Mouse (Mus musculus): ENCODE data around the gene Zbtb17. TPM values are rescaled to one million over a fixed set of nuclear protein-coding genes. Genes with fewer than 3 reads are reported as not detected.

The Zbtb17 gene
- total RNA-seq, 1 experiment from 2014 or later, result 19.6 TPM

DNA sequence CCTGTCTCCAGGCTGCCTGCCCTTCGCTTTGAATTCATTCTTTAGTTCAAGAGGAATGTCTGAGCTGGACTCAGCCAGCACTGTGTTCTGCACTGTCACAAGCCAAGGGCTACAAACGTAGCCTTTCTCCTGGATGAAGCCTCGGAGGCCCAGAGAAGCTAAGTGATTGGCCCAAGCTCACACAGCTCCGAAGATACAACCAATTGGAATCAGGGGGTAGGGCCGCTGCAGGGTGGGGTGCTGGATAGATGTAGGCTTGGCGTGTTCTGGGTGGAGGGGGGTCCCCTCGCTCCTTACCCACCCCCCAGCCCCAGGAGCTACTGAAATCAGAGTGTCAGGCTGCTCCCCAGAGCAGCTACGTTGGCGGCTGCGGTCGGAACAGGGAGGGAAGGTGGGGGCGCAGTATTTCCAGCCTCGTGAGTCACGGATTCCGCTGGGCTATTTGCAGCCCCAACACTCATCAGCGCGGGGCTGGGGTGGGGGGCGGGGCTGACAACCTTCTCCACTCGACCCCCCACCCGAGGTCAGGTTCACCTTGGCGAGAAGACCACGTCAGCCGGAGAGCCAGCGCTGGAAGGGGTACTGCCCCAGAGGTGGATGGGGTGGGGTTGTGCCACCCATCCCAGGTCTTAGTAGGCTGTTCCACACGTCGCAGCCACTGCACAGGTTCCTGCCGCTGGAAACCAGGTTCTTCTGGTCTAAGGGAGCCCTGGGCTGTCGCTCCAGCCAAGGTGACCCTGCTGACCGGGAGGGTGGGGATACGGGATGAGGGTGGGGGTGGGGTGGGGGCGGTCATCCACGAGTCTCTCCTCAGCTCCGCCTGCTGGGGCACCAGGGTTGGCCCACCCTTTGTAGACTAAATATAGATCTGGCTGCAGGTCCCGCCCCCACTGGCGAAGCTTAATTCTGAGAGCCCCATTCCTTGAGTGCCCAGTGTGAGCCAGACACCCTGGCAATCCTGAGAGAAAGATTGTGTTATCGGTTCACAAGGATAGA is 18.7 kb upstream of the Zbtb17 start:
- DNase-seq, result peak; percentile 43

DNA sequence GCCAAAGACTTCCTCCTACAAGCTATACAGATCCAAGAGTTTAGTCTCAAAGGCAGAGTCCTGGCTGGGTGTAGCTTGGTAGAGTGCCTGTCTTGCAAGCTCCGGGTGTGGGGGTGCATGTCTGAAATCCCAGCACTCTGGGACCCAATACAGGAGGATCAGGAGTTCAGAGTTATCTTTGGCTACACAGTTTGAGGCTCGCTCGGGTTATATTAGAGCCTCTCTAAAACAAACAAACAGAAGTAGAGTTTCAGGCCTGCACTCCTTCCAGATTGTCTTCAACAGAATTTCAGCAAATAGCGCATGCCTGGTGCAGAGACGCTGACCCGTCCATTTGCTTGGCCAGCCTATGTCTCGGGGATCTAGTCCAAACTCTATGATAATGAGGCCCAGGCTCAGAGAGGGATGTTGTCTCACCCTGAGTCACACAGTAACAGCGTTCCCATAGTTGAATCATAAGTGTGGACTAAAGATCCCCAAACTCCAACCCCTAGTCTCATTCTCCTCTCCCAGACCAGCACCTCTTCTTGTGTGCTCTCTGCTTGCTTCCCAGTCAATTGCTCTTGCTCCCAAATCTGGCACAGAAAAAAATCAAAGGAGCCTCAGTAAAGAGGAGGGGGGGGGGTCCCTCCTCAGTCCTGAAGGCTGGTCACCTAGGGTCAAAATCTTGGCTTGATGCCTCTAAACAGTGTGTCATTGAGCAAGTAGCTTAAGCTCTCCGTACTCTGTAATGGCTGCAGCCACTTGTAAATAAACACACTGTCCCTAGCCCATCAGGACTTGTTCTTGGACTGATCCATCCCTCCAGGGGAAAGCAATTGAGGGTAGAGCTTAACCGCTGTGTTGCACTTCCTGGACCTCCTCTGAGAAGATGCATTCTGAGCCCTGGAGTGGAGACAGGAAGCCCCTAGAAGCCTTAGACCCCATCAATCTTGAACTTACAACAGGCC is 17.4 kb upstream of the Zbtb17 start:
- DNase-seq, result no peak

DNA sequence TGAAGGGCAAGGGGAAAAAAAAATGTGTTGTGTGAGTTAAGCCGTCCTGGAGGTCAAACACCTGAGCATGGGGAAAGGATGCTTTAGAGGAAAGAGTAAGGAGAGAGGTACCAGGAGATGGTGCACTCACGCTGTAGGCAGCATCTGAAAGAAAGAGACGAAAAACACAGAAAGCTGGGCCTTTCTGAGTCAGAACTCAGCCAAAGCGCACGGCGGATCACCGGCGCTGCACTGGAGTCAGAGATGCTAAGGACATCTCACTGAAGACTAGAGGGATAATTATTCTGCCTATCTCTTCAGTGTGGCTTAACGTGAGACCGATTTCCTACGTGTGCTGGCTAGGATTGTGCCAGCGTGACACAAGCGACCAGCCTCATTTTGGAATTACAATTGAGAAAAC is 16.5 kb upstream of the Zbtb17 start:
- no peak for DNase-seq

DNA sequence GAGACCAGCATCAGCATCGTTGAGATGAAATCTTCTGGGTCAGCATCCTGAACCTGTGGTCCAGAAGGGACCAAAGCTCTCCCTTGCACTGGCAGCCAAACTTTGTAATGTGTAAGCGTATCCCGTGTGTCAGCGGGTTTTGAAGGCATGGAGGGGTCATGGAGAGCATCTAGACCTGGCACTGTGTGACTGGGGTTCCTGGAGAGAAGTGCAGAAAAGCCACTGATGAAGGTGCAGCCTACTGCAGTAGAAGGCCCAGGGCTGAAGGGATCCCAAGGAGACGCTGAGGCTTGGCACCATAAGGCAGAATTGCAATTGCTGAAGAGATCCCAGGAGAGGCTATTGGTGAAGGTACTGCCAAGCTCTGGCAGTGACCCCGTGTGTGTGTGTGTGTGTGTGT is 15.1 kb upstream of the Zbtb17 start:
- no peak for DNase-seq

DNA sequence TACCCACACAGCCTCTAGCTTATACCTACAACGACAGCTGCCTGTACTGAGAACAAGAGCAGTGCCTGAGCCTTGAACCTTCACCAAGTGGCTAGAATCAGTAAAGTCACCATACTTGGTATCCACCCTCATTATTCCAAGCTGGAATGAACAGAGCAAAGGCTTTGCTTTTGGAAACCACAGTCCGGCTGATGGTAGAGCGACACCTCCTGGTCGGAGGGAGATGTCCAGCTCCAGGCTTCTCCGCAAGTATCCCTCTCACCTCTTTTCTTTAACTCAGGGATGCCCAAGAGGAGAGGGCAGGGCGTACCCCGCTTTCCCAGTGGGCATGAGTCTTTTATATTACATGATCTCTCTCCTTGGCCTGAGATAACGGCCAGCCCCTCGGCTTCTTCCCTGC is 14.6 kb upstream of the Zbtb17 start:
- peak; percentile 61 for DNase-seq

DNA sequence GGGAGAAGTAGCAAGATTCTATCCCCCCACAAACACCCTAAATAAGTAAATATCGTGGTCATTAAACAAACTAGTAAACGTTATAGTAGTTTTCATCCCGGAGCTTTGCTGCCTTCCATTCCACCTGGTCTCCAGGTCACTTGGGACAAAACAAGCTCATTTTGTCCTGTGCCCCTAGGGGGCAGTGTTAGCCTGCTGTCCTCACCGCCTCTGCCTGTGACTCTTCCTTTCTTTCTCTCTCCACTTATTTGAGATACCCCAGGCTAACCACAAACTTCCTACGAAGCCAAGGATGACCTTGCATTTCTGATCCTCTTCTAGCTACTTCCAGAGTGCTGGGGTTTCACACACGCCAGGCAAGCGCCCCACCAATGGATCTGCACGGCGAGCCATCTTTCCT is 13.5 kb upstream of the Zbtb17 start:
- DNase-seq, result peak; percentile 77

DNA sequence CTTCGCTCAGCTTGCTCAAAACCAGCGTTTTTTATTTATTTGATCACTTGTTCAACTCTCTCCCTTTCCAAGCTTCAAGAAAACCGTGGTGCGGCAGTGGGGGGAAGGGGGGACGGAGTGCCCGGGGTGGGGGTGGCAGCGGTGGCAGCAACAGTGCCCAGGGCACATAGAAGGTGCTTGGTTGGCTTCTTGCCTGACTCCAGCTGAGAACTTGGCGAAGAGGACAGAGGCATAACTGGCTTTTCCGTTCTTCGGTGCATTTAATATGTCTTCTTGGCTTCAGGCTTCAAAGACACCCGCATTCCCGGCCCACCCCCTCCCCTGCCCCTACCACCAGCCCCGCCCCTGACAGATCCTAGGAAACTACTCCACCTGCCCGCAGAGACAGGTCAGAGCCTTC is 11.8 kb upstream of the Zbtb17 start:
- no peak for DNase-seq

DNA sequence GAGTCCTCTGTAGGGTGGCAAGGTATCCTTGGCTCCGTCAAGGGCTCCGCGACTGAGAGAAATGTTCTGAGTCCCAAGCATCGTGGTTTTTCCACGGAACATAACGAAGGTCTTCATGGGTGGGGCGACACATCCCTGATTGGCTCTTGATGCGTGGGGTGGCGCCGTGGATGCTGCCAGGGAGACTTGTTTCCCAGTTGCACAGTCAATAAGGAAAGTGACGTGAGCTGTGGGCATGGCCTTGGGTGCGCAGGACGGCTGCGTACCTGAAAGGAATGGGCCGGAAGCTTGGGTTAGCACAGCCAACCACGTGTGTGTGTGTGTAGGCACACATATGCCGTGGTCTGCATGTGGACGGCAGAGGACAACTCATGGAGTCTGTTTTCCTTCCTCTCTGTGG is 11.3 kb upstream of the Zbtb17 start:
- DNase-seq, result no peak

DNA sequence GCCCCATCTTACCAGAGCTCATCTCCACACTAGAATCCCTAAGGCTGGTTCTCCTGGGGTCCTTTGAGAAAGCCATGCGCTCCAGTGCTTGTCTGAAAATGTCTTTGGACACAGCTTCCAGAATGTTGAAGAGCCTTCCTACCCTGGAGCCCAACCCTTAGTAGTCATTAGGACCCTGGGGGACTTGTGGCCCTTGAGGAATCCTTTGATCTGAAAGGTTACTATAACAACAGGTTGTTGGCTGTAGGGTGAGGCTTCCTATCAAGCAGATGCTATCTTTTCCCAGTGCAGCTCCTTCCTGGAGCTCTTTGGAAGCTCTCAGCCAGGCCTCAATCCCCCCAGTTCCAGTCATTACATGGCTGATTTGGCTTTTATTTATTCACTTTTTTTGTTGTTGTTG is 8.5 kb upstream of the Zbtb17 start, which contains the start of gene Srarp:
TSS of gene Srarp (minus strand) at position 132 of the 400 bp plus-strand sequence.
- no peak for DNase-seq

DNA sequence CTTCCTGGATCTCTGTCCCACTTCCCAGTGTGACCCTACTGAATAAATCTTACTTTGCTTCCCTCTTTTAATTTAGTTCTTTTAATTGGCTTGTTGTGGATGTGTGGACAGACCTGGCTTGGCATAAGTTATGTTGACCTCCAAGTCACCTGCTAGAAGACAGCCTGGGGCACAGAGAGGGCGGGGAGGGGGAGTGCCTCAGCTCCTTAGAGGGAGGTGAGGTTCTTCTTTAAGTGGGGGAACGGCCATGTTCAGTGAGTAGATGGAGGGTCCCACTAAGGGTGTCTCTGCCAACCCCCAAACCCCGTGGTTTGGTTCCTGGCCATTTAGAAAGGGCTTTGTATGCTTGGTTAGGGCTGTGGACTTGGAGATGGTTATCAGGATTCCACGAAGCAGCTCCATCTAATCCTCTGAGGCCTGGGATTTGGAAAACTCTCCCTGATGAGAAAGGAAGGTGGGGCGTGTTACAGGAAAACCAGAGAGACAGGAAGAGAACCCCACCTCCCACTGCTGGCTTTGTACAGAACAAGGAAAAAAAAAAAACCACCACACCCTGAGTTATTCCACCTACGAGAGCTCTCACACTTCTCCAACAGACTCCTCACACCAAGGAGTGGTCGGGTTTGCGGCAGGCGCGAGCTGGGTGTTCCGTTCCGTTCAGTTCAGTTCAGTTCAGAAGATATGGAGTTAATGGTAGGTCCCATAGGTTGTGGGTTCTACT is 5.2 kb upstream of the Zbtb17 start:
- DNase-seq, result no peak

DNA sequence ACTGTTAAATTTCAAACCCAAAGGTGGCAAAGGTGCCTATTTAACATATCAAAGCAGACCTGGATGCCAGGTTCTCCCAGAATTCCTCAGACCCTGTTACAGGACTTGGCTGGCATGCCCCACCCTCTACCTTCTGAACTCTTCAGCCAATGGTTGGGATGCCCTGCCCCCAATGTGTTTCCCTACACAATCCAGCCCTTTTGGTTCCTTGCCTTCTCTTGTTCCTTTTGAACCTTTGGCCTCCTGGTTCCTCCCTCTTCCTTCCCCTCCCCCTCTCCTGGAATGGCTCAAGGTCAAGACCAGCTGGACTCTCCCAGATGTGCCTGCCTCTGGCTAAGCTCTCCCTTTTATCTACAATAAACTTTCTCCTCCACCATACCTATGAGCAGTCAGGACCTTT is 3.6 kb upstream of the Zbtb17 start:
- no peak for DNase-seq

DNA sequence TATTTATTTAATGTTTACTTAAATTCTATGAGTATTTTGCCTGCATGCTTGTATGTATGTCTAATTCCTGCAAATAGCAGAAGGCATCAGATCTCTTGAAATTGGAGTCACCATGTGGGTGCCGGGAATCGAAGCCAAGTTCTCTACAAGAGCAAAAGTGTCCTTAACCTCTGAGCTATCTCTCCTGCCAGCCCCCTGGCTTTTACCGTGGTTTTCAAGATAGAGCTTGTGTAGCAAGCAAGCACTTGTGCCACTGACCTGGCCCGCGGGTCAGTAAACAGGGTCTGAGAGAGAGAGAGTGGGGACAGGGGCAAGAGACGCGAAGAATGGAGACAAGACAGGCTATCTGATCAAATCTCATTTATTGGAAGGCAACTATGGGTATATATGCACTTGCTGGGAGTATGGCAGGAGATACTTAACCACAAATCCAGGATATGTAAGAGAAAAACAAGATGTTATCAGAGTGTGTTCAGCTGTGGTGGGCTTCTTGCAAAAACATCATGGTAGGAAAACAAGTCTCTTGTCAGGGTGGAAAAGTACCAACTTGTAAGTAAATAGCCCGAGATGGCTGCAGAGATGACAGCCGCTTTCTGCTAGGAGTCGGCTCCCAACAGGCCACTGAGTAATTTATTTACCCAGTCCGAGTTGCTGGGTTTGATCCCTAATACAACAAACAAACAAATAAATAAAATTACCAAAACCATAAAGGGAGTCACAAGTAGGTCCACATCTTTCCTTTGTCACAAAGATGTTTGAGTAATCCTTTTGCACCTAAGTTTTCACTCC is 619 bp upstream of the Zbtb17 start:
- no peak for DNase-seq

DNA sequence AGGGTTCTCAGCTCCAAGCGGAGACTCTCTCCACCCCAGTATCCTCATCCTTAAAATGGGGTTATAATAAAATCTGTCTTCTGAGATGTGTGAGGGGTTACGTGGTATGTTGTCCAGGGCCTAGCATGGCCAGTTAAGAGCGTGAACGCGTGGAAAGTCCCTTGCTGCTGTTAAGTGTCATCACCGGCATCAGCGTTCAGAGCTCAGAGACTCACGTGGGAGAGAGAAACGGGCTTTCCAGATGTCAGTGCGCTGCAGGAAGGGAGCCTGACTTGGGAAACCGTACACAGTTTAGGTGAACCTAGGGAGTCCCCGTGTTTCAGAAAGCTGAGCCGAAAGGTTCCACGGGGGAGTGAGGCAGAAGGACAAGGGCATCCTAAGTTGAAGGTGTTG is 870 bp downstream of the Zbtb17 start:
- no peak for DNase-seq

DNA sequence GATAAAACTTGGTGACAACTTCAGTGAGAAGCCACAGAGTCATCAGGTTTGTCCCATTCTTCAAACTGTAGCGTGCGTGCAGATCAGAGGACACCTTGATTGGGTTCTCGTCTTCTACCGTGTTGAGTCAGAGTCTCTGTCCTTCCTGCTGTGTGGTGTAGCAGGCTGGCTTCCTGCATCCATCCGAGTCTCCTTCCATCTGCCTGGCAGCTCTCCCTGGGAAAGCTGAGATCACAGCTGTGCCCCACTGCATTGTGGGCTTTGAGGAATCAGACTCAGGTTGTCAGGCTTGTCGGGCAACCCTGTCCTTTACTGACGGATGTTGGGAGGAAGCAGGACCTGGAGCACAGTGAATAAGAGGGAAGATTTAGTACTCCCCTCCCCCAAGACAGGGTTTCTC is 1.8 kb downstream of the Zbtb17 start:
- DNase-seq, result no peak

DNA sequence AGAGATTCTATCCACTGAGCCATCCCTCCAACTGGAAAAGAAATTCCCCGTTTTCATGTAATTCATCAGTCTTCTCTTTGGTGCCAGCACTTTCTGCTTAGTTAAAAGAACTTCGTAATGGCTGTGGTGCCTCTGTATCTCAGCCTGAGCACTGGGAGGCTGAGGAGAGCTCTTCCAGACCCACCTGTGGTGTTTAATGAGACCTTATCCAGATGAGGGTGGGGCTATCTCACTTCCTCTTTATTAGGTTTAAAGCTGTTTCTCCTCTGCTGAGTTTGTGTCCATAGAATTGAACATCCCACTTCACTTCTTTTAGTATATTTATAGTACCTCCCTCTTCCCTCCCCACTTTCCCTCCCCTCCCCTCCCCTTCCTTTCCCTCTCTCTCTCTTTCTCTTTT is 6.8 kb downstream of the Zbtb17 start:
- DNase-seq, result no peak

DNA sequence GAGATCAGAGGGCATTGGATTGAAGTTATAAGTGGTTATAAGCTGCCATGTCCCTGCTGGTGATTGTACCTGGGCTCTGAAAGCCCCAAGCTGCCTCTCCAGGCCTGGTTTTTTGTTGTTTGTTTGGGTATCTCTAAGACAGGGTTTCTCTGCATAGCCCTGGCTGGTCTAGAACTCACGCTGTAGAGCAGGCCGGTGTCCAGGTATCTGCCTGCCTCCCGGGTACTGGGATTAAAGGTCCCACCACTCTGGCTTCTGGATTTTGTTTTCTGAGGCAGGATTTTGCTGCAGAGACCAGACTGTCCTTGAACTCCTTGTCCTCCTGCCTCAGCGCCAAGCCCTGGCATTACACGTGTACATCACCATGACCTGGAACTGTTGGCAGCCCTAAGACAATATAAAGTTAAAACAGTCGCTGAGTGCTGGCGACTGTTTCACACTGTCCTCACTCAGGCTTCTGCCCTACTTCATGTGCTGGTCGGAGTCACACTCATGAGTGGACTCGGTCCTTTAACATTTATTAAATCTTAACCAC is 7.5 kb downstream of the Zbtb17 start:
- no peak for DNase-seq

DNA sequence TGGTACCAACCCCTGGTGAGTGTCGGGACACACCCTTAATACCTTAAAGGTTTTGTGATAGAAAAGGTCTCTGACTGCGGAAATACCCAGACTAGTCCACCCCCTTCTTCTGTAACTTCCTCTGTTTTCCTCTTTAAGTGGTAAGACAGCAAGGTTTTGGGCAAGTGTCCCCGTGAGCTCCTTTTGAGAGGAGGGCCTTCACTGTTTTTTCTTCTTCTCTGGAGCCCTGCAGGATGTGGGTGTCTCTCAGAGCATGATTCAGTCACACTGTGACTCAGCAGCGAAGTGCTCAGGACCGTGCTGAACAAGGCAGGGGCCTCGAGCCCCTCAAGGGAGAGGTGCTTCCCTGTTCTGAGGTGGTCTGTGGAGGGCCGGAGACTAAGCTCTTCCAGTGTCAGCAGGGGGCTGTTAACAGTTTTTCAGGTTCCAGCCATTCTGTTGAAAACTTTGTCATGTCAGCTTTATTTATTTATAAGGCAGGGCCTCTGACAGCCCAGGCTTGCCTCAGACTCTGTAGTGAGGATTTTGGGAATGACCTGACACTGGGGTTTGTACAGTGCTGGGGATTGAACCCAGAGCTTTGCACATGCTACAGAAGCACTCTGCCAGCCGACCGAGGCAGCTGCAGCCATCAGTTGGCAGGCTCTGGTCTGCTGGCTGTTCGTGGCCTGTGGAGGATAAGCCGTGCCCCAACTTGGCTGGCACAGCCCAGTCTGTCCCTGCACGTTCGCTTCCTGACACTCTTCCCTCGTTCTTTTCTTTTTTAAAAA is 10.3 kb downstream of the Zbtb17 start:
- DNase-seq, result no peak

DNA sequence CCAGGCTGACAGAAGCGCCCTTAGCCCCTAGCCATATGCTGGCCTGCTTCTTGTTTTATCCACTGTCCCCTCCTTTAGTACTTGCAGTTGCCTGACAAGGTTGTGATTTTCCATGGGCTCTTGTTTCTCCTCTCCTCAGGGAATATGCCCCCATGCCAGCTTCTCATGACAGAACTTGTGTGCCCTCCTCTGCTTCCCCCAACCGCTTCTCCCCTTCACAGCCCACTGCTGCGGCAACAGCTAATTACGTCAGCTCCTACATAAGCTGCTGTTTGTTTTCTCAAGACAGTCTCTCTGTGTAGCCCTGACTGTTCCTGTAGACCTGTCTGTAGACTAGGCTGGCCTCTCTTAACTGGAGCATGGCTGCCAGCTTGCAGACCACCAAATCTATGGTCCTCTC is 11.1 kb downstream of the Zbtb17 start:
- DNase-seq, result no peak

DNA sequence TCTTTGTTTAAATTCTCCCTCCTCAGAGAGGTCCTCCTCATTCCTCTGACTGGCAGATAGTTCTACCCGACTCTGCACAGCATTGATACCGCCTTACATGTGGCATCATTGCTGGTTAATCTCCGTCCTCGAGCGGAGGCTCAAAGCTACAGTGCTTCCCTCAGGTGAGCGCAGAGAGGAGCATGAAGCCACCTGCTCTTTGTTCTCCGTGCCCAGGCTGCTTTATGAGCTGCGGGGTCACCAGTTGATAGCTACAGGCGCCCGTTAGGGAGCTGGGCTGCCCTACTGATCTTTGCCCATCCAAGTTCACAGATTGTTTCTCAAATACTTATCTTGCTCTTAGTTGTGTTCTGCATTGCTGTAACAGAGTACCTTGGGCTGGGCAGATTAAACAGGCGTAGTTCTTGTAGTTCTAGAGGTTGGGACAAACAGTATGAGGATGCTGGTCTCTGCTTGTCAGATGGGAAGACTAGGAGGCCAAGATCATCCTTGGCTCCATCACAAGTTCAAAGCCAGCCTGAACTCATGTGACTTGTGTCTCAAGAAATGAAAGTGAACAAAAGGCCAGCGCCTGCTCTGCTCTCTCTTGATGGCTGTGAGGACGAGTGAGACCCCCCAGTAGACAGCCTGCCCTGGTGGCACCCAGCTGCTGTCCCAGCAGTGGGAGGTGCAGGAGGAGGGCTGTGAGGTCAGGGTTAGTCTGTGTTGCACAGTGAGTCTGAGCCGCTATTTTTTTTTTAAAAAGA is 11.9 kb downstream of the Zbtb17 start:
- no peak for DNase-seq

DNA sequence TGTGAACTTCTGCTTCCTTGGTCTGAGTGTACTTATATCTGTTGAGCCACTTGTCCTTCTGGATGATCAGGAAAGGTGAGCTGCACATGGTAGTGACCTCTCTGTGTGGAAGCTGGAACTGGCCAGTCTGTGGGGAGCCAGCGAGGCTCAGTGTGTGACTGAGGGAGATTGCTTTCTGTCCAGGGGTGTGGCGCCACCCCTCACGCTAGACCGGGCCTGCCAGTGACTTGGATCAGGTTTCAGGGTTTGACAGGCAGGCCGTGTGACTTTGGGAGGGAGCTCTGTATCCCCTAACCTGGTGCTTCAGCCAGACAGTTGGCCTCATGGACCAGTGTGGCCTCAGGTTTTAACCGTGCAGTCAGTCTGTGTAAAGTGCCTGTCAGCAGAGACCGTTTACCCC is 13.8 kb downstream of the Zbtb17 start:
- DNase-seq, result no peak

Data from adrenal gland, postnatal 25 days (tissue).